Mouse (Mus musculus) mature B cell (primary cell): ENCODE data around the gene Homer1.

ENCODE experiments used
- in situ Hi-C: fragments of 300-500 bp; cut with MboI; formaldehyde crosslinking; loops from 2 replicates; pipeline ENCODE4 v1.14.3; 2019

Gene Homer1

DNA sequence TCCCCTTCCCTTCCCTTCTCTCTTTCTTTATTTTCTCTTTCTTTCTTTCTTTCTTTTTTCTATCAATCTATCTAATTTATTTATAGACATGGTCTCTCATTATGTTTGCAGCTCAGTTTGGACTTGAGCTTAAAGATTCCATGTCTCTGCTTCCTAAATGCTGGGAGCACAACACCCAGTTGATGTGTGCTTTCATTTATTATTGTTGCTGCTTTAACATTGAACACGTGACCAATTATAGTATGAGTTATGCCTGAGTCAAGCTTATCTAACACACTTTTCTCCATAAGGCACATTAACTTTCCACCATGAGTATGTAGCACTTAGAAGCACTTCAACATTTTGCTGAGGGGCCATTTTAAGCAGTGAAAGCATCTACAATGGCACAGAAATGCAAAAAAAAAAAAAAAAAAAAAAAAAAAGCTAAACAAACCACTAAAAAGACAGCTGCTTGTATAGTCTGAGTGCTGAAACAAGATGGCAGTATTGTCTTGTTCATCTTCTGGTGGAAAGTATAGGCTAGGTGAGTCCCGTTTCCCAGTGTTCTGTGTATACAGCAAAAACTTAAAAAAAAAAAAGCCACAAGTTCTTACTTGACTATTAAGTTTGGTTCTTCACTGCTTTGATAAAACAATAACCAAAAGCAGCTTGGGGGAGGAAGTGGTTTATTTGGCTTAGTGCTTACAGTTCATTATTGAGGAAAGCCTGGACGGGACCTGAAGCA lies 41.3 kb downstream of the Homer1 start:
- in situ Hi-C loops = no loop called here

DNA sequence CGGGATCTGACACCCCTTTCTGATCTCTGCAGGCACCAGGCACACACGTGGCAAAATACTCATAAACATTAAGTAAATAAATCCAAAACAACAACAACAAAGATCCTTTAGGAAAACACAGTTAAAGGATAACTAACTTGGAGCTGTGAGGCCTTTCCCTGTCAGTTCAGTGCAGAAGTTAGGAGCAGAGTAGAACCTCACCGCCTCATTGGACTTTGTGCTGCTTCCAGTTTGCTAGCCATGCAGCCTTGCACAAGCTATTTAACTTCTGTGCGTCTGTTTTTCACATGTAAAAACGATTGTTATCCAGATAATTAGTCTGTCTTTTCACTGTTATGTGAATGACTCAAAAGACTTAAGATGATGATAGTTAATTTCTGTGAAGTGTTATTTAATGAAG lies 43.2 kb downstream of the Homer1 start:
- in situ Hi-C loops = no loop called here

DNA sequence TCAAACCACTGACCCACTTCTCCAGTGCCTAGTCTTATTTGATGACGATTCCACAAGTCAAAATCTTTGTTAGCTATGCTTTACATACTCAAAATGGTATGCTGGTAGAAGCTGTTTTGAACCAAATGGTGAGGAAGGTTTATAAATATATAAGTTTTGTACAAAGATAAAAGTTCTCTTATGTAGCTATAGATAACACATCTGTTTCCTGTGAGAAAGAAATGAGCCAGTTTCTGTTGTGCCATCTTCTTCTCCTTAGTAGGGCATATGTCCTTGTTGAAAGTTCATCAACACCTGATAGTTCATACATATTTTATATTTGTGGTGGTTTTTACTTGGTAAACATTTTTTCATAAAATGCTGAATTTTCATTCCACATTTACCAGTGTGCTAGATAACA lies 45.0 kb downstream of the Homer1 start:
- in situ Hi-C loops = no loop called here

DNA sequence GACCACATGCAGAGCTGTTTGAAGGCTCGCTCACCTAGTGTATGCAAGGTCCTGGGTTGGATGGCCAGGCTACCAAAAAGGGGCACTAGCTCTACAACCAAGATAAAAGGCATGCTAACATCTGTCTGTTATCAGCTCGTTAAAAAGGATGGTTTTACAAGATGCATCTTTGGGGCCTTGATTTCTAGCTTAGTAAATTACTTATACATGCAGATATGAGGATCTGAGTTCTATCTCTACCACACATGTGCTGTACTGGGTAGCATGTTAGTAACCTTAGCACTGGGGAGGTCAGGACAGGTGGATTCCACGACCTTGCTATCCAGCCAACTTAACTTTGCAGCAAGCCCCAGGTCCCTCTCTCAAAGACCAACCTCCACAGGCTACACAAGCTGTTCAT lies 46.4 kb downstream of the Homer1 start:
- in situ Hi-C loops = no loop called here

DNA sequence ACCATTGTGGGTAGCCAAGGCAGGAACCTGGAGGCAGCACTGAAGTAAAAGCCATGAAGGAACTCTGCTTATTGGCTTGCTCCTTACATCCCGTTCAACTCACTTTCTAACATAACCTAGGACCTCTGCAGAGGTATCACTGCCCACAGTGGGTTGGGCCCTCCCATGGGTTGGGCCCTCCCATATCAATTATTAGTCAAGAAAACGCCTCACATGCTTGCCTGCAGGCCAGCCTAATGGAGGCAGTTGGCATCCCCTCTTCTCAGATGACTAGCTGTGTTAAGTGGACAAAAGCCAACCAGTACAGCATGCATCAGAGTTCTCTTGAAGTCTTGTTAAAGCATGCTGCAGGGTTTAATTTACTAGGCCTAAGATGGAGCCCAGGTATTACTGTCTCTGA lies 52.6 kb downstream of the Homer1 start:
- in situ Hi-C loops = no loop called here

DNA sequence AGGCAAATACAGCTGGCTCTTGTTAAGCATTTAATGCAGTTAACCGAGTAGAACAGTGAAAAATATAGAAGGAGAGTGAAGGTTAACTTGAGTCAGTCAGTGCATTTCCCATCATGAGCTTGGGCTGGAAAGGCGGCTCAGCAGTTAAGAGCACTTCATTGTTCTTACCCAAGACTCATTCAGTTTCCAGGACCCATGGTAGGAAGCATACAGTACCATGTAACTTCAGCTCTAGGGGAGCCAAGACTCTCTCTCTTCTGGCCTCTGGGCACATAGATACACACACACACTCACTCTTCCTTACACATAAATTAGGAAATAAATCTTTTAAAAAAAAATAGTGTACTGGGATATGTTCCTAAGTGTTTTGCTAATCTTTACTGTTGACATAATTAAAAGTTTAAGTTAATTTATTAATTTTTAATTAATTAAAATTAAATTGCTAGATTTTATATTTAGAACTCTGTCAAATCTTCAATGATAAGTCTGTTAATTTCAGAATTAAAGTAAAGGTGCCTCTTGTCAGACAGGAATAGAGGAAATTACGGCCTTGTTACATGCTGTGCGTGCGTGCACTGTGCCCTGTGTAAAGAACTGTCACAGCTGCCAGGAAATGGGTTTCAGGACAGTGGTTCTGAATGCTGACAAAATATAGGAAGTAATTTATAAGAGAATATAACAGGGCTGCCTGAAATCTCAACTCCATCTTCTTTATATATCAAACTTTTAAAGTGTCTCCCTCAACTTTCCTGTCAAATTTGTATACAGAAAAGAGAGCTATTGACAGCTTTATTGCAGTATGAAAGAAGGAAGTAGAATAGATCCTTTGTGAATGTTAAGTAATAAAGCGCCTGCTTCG lies 55.2 kb downstream of the Homer1 start:
- in situ Hi-C loops = no loop called here

DNA sequence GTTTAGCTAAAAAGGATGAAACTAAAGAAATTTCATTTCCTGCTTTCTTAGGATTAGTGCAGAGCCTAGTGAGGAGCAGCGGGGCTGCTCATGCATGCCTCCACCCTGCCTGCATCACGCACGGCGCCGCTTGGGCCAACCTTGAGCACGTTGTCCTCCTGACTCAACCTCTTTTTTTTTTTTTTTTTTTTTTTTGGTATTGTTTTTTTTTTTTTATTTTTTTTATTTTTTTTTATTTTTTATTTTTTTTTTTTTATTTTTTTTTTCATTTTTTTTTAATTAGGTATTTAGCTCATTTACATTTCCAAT lies 55.8 kb downstream of the Homer1 start:
- in situ Hi-C loops = no loop called here

DNA sequence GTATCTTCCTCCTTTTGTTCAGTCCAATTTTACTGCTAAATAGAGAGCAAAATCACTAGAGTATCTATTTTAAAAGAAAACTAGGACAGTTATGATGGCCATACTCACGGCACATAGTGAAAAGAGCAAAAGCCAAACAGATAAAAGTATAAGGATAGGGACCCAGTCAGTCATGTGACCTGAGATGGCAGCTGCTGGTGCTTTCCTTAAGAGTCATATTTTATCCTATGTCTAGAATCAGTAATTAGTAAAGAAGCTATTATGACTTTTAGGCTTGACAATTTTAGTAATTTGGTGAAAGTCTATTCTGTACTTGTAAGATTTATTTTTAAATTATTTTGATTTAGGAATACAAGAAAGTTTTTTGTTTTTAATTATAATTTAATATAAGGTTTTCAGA lies 59.1 kb downstream of the Homer1 start:
- in situ Hi-C loops = no loop called here

DNA sequence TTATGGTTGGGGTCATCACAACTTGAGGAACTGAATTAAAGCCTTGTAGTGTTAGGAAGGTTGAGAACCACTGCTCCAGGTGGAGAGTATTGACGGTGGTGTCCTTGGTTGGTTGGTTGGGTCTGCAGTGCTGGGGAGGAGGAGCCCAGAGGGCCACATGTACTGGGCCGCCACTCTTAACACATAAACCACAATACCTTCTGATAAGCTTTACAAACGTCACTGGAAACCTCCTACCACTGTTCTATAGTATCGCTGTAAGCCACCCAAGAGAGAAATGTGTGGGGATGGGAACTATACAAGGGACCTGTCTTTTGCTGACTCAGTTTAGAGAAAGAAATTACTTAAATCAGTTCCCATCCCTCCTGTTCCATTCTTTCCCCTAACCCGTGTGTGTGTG lies 68.1 kb downstream of the Homer1 start:
- in situ Hi-C loops = no loop called here

DNA sequence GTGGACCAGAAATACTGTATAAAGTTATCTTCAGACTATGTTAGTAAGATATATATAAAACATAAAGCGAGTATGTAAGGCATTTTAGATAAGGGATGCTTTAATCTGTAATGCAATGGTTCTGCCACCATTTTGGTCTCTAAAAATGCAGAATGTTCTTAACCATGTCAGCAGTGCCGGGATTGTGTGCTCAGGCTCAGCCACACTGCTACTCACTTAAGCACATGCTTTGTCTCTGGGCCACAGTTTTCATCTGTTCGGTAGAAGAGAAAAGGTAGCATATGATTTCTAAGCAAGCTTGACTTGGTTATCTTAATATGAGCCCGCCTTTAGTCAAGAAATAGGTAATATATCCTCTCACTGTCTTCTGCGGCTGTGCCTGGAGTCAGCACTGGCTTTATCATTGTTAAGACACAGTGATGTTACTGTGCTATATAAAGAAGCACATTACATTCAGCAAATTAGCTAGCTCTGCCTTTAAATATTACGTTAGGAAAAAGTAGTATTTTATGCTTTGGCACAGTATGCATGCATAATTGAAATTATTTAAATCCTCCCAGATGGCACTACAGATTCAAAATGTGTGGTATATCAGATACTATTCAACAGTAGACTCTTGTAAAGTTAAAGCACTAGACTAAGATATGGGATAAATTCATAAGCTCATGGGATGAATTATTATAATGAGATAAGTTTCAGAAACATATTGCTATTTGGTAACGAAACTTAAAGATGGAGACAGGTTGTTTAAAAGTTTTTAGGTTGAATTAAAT lies 69.6 kb downstream of the Homer1 start:
- in situ Hi-C loops = no loop called here

DNA sequence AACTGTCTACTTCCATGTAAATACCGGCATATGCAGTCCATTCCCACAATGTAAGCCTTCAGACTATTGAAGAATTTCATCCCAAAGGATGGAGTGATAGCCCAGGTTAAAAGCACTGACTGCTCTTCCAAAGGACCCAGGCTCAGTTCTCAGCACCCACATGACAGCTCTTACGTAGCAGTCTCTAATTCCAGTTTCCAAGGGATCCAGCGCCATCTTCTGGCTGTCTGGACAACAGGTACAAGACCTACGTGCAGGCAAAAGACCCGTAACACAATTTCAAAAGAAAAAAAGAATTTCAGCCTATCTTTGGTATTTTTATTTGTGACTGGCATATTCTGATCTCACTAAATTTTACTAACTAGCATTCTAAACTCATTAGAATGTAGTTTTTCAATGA lies 75.0 kb downstream of the Homer1 start:
- in situ Hi-C loops = no loop called here

DNA sequence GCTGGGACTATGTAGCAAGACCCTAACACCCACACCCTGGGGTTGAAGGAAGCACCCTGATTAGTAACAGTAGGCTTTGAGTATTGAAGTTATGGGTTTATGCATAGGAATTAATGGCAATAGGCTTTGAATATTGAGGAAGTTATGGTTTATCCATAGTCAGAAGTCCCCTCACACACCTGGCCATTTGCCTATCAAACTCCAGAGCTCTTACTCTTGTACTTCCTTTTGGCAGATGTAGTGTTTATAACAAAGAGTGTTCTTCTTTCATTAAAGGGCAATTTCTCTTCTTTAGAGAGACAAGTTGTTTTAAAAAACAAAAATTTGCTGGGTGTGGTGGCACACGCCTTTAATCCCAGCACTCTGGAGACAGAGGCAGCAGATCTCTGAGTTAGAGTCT lies 79.1 kb downstream of the Homer1 start:
- in situ Hi-C loops = no loop called here

DNA sequence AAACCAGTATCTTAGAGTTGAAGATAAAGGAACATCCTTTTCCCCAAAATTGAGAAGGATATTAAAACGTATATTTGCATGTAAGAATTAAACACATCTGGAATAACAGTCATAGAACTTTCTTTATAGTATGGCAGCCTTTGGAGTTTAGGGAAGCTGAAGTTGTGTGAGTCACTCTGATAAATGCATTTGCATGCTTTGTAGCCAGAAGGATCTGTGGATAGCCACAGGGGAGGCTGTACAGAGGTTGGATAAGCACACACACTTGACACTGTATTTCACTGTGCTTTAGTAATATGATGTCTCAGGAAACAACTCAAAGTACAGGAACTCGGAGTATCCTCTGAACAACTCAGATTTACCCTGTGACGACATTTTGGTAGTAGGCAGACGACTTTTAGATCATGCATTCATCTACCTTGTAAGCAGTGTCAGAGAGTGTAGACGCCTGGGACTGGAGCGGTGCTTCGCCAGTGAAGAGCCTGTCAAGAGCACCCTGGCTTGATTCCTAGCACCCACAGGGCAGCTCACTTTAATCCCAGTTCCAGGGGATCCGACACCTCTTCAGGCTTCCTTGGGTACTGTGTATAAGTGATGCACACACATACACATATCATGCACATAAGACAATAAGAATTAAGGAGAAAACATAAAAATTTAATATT lies 81.1 kb downstream of the Homer1 start:
- in situ Hi-C loops = no loop called here

DNA sequence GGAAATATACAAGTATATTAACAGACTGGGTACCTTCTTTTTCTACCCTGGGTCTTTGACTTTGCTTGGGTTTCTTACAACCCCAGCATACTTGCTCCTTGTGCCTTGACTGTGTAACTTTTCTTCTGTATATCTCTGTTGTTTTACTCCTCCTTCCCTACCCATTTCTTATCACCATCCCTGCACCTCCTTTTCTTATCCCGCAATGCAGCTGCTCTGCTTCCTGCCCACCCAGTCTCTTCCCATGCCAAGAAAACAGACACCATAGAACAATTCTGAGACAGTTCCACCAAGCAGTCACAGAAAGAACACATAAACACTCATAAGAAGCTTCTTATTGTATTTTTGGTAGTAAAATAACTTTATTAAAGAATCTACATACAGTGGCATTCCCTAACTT lies 81.9 kb downstream of the Homer1 start:
- in situ Hi-C loops = no loop called here

DNA sequence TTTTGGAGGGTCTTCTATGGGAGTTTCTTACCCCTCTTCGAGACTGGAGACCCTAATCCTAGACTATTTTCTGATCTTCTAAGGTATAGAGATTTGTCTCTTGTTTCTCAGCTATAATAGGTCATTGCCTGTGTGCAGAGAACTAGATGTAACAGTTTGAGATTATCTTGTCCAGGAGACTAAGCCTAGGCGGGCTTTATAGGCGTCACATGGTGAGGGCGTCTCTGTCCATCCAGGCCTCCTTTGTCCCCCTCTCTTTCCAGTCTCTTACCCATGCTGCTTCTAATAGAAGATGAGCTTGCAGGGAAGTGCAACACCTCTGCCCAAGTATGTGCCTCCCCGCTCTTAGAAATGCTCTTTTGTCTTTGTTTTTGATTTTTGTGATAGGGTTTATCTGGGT lies 83.7 kb downstream of the Homer1 start:
- in situ Hi-C loops = no loop called here

DNA sequence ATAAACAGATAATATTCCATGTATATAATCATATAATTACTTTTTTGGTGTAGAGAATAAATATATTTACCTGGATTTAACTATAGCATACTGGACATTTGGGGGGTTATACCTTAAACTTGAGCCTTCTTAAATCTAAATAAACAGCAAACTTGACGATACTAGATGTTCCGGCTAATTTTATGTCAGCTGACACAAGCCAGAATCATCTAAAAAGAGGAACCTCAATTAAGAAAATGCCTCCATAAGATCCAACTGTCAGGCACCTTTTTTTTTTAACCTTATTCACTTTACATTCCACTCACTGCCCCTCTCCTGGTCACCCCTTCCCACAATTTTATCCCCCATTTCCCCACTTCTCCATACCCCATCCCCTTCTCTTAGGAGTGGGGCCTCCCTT lies 84.2 kb downstream of the Homer1 start:
- in situ Hi-C loops = no loop called here

DNA sequence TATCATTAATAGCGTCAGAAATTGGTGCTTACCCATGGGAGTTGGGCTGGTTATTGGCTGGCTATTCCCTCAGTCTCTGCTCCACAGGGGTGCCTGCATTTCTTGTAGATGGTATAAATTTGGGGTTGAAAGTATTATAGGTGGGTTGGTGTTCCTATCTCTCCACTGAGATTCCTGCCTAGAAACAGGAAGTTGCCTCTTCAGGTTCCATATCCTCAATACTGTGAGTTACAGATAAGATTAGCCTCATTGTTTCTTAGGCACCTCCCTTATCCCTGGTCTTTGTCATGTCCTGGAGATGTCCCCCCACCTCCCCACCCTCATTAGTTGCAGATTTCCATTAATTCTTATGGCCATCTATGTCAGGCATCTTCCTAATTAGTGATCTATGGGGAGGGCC lies 85.0 kb downstream of the Homer1 start:
- in situ Hi-C loops = no loop called here

DNA sequence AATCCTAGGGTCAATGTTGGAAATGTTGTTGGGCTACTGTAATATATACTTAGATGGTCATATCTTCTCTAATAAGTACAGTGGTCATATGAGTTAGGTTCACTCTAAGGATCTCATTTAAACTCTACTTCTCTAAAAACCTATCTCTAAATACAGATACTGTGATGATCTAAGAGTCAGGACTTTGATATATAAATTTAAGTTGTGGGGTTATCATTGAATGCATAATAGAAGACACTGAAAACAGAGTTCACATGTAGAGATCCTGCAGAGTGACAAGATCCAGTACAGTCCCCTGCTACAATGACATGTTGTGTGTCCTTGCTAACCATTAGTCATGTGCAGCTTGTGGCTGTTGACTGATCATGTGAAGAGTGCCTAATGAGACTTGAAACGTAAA lies 85.7 kb downstream of the Homer1 start:
- in situ Hi-C loops = no loop called here

DNA sequence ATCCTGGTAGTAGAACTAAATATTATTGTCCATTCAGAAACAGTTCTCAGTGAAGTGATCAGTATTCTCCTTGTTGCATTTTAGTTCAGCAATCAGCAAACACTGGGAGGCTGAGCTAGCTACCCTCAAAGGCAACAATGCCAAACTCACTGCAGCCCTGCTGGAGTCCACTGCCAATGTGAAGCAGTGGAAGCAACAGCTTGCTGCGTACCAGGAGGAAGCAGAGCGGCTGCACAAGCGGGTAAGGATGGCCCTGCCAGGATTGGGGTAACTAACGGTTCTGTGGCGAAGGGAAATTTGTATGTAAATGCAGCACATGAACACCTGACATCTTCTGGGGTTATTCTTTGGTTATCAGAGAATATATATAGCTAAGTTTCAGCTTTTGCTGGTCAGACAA lies 88.0 kb downstream of the Homer1 start:
- in situ Hi-C loops = no loop called here

DNA sequence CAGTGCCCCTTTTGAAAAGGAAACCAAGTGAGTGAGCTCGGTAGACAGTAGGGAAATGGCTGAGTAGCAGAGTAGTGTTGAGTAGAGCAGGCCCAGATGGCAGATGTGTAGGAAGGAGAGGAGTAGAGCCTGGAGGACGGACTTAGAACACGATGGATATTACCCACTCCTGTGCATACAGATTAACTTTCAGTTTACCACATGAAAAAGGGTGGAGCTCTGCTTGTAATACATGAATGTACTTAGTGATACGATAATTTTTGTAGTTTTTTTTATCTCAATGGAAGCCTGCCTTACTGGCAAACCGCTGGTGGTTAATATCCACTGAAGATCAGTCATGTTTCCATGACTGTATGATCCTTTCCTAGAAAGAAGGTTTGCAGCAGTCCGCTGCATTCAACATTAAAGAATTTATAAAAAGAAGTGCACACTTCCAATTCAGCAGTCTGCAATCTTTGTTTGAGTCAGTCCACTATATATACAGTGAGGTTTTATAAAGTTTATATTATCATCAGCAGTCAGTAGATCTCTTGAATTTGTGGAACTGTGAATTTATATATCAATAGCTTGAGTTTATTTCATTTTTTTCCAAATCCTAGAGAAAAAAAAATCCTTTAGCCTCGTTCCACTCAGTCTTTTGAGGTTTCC lies 89.3 kb downstream of the Homer1 start:
- in situ Hi-C loops = no loop called here

DNA sequence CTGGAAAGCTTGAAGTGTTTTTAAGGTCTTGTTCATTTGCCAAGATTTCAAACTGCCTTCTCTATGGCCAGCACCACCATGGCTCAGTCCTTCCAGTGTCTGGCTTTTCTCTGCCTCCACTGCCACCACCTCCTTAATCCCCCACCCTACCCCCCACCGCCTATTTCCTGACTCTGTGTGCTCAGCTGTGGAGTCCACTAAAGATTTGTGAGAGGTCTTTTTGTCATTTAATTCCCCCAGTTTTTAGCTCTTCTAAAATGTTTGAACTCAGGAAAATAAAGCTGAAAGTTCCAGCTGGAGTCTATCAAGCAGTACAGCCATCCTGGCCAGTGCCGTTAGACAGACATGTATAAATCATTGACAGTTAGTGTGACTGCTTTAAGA lies 89.8 kb downstream of the Homer1 start:
- in situ Hi-C loops = no loop called here

DNA sequence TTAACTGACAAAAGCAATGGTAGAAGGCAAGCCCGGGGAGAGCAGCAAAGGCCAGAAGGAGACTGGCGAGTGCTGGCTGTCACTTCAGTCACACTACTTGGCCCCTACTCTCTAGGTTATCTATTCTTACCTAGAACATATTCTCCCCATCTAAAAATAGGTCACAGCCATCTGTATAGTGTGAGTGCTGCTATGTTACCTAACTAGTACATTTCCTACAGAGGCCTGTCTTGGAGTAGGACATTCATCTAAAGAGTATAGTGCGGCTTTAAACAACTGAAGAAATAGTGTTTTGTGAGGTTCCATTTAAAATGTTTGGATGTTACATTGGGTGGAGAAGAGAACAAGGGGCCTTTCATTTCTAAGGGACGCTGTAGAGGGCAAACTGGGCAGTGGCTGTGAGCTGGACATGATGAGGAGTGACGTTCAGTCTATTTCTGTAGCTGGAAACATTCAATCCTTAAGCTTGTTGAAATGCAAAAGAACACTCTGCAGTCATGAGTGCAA lies 100.3 kb downstream of the Homer1 start:
- in situ Hi-C loops = no loop called here
